Mouse (Mus musculus) central nervous system, embryonic 18 days (tissue): ENCODE results near the gene Tmem255b. TPM values are rescaled to one million over a fixed set of nuclear protein-coding genes. Genes with fewer than 3 reads are reported as not detected.

Experiments used
- polyA plus RNA-seq: library from polyadenylated mRNA; depleted of rRNA; stranded (reverse); fragments of >200 nt; gene quantifications from 2 replicates; pipeline ENCODE4 v1.2.3, GENCODE M21; 2012; rRNA removed

Gene Tmem255b
- polyA plus RNA-seq, result 0.75 and 0.94 TPM in 2 replicates

DNA sequence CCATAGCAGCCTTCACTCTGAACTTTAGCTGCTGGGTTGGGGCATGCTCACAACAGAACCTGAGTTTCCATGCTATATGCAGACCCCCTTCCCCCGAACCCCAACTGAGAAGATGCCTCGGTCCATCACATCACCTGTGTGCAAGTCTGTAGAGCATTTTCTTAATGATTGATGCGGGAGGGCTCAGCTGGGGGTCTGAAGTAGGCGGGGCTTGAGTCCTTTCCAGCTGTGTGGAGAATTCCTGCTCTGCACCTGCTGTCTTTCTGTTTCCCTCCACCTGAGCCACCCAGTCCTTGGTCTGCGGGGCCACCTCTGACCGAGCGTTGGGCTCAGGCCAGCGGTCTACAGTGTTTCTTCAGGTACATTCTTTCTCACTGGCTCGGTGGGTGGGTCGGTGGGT, at the start of gene Tmem255b:
Gene Tmem255b, plus strand, starts transcription at position 301 of the 400 bp plus-strand sequence.

DNA sequence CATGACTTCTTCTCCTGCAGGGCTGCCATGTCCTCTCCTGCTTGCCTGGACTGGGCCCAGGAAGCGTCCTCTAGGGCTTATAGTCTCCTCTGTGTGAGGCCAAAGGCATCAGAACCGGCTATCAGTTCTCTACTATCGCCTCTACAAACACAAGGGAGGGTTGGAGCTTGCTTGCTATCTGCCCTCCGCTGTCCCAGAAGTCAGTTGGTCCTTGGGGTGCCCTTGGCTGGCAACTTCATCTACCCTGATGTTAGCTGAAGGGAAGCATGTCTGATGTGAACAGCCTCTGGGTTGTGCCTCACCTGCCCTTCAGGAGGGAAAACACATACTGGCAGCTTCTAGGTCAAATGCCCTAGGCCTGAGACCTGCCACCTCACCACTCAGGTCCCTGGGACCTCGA, 38.3 kb upstream of the Tmem255b start, which contains the start of gene Atp4b:
Gene Atp4b, minus strand, starts transcription at position 101 of the 400 bp plus-strand sequence.

DNA sequence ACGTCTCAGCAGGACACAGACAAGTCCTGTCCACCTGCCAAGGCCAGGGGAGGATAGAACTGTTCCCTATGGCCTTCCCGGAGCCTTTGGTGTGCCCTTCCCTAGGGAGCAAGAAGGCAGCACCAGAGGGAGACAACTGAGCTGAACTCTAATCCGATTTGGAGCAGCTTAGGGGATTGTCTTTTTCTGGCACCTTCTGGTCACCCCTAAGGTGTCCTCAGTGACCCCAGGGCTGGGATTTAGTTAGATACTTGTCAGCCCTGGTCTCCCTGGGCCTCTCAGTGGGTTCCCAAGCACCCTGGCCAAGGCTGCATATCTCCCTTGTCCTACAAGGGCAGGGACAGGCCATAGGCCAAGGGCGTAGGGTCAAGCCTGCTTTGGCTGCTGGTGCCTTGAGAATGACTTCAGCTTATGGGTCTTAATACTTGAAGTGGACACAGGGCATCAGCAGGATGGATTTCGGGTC, 30.3 kb upstream of the Tmem255b start, which contains the start of gene Grk1:
Gene Grk1, plus strand, starts transcription at position 416 of the 466 bp plus-strand sequence.

DNA sequence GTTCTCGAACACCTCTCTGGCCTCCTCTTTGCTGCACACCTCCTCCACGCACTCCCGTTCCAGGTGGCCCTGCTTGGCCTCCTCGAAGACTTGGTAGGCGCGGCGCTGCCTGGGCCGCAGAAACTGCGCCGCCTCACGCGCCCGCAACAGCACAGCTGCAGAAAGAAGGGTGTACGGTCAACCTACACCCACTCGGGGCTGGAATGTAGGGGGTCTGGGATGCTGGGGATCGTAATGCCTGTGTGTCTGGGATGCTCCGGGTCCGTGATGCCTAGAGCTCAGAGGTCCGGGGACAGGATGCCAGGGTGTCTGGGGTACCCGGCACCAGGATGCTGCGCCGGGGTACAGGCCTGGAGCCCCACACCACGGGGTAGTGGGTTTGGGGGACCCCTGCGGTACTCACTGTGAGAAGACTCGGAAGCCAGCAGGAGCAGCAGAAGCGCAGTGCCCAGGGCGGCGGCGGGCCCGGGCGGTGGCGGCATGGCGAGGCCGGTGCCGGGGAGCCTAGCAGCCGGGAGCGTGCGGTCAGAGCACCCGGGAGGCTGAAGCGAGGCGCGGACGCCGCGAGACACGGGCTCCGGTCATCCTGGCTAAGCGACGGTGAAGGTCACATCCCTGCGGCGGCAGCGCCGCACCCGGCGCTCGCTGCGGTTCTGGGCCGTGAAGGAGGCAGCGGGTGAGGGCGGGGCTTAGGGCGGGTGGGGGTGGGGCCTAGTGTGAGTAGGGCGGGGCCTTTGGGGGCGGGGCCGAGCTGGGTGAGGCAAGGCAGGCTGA, 59.1 kb downstream of the Tmem255b start, which contains the start of gene Gas6:
Gene Gas6, minus strand, starts transcription at position 633 of the 774 bp plus-strand sequence.

Other genes with a start within 250 kb of the Tmem255b start
- gene Grtp1, start 234.6 kb upstream of the Tmem255b start, polyA plus RNA-seq, result 13.8 and 16.2 TPM in 2 replicates
- 0.19 and 1.1 TPM in 2 replicates for gene Adprhl1, start 181.0 kb upstream of the Tmem255b start, polyA plus RNA-seq
- 46.3 and 48.8 TPM in 2 replicates for gene Dcun1d2, start 147.1 kb upstream of the Tmem255b start, polyA plus RNA-seq
- gene Tmco3, start 147.0 kb upstream of the Tmem255b start, polyA plus RNA-seq, result 35.2 and 36.1 TPM in 2 replicates
- gene Tfdp1, start 96.4 kb upstream of the Tmem255b start, polyA plus RNA-seq, result 139 and 142 TPM in 2 replicates
- gene Atp4b, start 38.4 kb upstream of the Tmem255b start, polyA plus RNA-seq, result not detected in 2 replicates
- 0.03 TPM in 2 replicates for gene Grk1, start 30.1 kb upstream of the Tmem255b start, polyA plus RNA-seq
- 52.8 and 58.1 TPM in 2 replicates for gene Gas6, start 59.3 kb downstream of the Tmem255b start, polyA plus RNA-seq
- gene 1700029H14Rik, start 127.3 kb downstream of the Tmem255b start, polyA plus RNA-seq, result 0.08 and 0.17 TPM in 2 replicates
- 35.2 and 40.4 TPM in 2 replicates for gene Rasa3, start 242.4 kb downstream of the Tmem255b start, polyA plus RNA-seq